Mouse (Mus musculus) liver, adult 2 months (tissue): Measurements from ENCODE around the gene Ugt1a10. TPM values are rescaled to one million over a fixed set of nuclear protein-coding genes. Genes with fewer than 3 reads are reported as not detected.

Experiments
- DNase-seq: peaks from one replicate; pipeline ENCODE4 v3.0.0-alpha.2; 2011; ENCODE audit warnings: low read depth, low spot score; ENCODE audit errors: extremely low read depth
- H3K27ac ChIP-seq: fragments of 200-500 bp; replicated peaks from 2 replicates; pipeline ENCODE4 v1.5.1; 2012; ENCODE audit warnings: low read depth, mild to moderate bottlenecking, control low read depth, inconsistent platforms, low read length; ENCODE audit not compliant: insufficient read depth
- H3K27me3 ChIP-seq: fragments of 200-500 bp; 2 replicates; pipeline ENCODE4 v1.6.1; 2012; ENCODE audit warnings: mild to moderate bottlenecking, moderate library complexity, low read length, inconsistent platforms; ENCODE audit not compliant: control insufficient read depth, insufficient read depth
- H3K36me3 ChIP-seq: fragments of 200-500 bp; 2 replicates; pipeline ENCODE4 v1.6.1; 2012; ENCODE audit warnings: low read length, inconsistent platforms; ENCODE audit not compliant: control insufficient read depth, insufficient read depth
- H3K4me1 ChIP-seq: fragments of 200-500 bp; 2 replicates; pipeline ENCODE4 v1.6.1; 2011; ENCODE audit warnings: low read length; ENCODE audit not compliant: control insufficient read depth, insufficient read depth
- H3K4me3 ChIP-seq: fragments of 200-500 bp; 2 replicates; pipeline ENCODE4 v1.5.1; 2011; ENCODE audit warnings: low read depth, mild to moderate bottlenecking, control low read depth, low read length, moderate library complexity; ENCODE audit not compliant: insufficient read depth
- H3K79me2 ChIP-seq: fragments of 200-500 bp; 2 replicates; pipeline ENCODE4 v1.6.1; 2012; ENCODE audit warnings: inconsistent platforms, mild to moderate bottlenecking, low read length, moderate library complexity; ENCODE audit not compliant: control insufficient read depth, insufficient read depth
- H3K9ac ChIP-seq: fragments of 200-500 bp; 2 replicates; pipeline ENCODE4 v1.6.1; 2012; ENCODE audit warnings: low read depth, mild to moderate bottlenecking, control low read depth, inconsistent platforms, low read length
- CTCF ChIP-seq: fragments of 200-500 bp; IDR thresholded peaks from 2 replicates; pipeline ENCODE4 v1.5.1; 2011; ENCODE audit warnings: low read depth, low read length, control low read depth
- POLR2A ChIP-seq: fragments of 200-500 bp; IDR thresholded peaks from 2 replicates; pipeline ENCODE4 v1.6.1; 2011; ENCODE audit warnings: low read length, control low read depth; ENCODE audit not compliant: insufficient read depth; ENCODE audit errors: extremely low read depth
- WGBS: fragments of 180-500 bp; shearing (Covaris S2); methylation state at CpG from one replicate; pipeline ENCODE4 v1.1.7; 2018; 5-methylcytosine and 5-hydroxymethylcytosine counted together
- polyA plus RNA-seq: library from polyadenylated mRNA; depleted of rRNA; stranded (reverse); fragments of >200 nt; gene quantifications from 2 replicates; pipeline ENCODE4 v1.2.3, GENCODE M21; 2012
- total RNA-seq: library from RNA; depleted of rRNA; stranded (reverse); fragments of >200 nt; gene quantifications from 2 replicates; pipeline ENCODE4 v1.2.3, GENCODE M21; 2014

Gene Ugt1a10
- total and polyA plus RNA-seq, 2 experiments, result 1.2 to 6.4 TPM

GRCm38 (mm10) chr1:88255466-88255857 is 200.3 kb downstream of the Ugt1a10 start:
- peaks cover 25% of the 10 kb centered on the region for H3K4me1 ChIP-seq
- no peak for DNase-seq
- WGBS, result 61% methylated on average over 2 of the region's 2 CpGs
- TF ChIP-seq POLR2A (no peak), CTCF (no peak)
- H3K4me3 ChIP-seq, result no peak overlapping the region
- no peak overlapping the region for H3K9ac ChIP-seq
- no peaks in the 10 kb centered on the region for H3K36me3 ChIP-seq
- no peaks in the 10 kb centered on the region for H3K27me3 ChIP-seq
- no peaks in the 10 kb centered on the region for H3K79me2 ChIP-seq
- H3K27ac ChIP-seq, result no peak overlapping the region

GRCm38 (mm10) chr1:88255989-88256754 is 201.0 kb downstream of the Ugt1a10 start:
- no peak overlapping the region for H3K9ac ChIP-seq
- no peaks in the 10 kb centered on the region for H3K79me2 ChIP-seq
- TF ChIP-seq CTCF, result no peak
- TF ChIP-seq POLR2A, result no peak
- peaks cover 30% of the 10 kb centered on the region for H3K4me1 ChIP-seq
- DNase-seq, result no peak
- H3K4me3 ChIP-seq, result no peak overlapping the region
- no peaks in the 10 kb centered on the region for H3K36me3 ChIP-seq
- no peak overlapping the region for H3K27ac ChIP-seq
- 82% methylated on average over 13 of the region's 13 CpGs for WGBS
- no peaks in the 10 kb centered on the region for H3K27me3 ChIP-seq

DNA sequence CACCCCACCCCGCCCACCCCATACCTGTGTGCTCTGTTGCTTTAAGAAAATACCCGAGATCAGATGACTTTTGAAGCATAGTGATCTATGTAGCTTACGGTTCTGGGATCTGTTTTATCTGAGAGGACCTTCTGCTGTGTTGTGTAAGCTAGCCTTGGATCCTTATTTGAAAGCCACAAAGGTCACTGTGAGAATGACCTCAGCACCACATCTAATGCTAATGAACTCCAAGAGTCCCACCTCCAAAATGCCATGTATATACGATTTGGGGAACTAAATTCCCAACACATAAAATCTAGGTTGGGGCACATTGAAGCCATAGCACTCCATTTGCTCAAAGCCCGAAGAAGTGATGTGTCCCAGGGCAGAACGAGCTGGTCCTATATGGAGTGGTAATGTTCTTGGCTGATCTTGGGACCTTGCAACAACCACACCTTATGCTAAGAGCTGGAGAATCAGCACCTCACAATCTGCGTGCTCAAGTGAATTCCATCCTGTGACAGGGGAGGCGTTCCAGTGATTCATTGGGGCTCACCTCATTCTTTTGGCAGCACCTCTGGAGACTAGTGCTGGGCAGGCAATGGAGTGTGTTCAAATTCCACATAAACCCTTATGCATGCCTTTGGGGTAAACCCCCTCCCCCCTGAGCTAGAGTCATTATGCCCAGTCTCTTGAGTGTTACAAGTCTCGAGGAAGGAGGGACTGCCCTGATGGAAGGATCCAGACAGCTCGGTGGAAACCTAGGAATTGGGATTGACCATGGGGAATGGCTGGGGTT is 201.9 kb downstream of the Ugt1a10 start:
- H3K79me2 ChIP-seq, result no peaks in the 10 kb centered on the region
- no peak overlapping the region for H3K9ac ChIP-seq
- peak; percentile 88 for DNase-seq
- H3K36me3 ChIP-seq, result no peaks in the 10 kb centered on the region
- WGBS, result 67% methylated on average over 10 of the region's 10 CpGs
- no peak overlapping the region for H3K27ac ChIP-seq
- H3K4me3 ChIP-seq, result no peak overlapping the region
- no peak for TF ChIP-seq CTCF
- no peak for TF ChIP-seq POLR2A
- no peaks in the 10 kb centered on the region for H3K27me3 ChIP-seq
- peaks cover 30% of the 10 kb centered on the region for H3K4me1 ChIP-seq

- 89% methylated on average over 6 of the region's 6 CpGs for WGBS
- Histone ChIP-seq H3K36me3 (peaks cover 2% of the 10 kb centered on the region; the same call in 1 of the 2 replicates), H3K79me2 (no peaks in the 10 kb centered on the region), H3K9ac (no peak overlapping the region), H3K4me3 (no peak overlapping the region), H3K27ac (no peak overlapping the region), H3K27me3 (no peaks in the 10 kb centered on the region), H3K4me1 (peaks cover 29% of the 10 kb centered on the region)
- no peak for DNase-seq
- TF ChIP-seq POLR2A, result no peak
- TF ChIP-seq CTCF, result no peak
These were observed 202.5 kb downstream of the Ugt1a10 start for GRCm38 (mm10) chr1:88257681-88258080.

DNA sequence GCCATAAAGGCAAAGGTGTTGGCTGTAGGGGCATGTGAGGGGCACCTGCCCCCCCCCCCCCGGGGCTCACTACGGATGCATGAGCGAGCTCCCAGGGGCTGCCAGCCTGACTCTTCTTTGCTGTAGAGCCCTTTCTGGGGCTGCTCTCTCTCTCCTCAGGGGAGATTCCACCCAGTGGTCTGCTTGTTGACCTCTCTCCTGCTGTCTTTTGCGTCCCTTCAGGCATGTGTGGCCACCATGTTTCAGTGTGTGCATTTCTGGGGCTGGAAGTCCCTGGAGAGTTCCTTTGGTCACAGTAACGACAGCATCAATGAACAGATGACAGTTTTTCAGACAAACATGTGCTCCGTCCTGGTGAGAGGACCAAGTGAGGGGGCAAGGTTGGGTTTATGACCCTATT is 203.2 kb downstream of the Ugt1a10 start:
- H3K9ac ChIP-seq, result no peak overlapping the region
- DNase-seq, result no peak
- H3K27ac ChIP-seq, result no peak overlapping the region
- no peak overlapping the region for H3K4me3 ChIP-seq
- H3K79me2 ChIP-seq, result no peaks in the 10 kb centered on the region
- WGBS, result 77% methylated on average over 6 of the region's 6 CpGs
- TF ChIP-seq CTCF, result no peak
- TF ChIP-seq POLR2A, result no peak
- H3K36me3 ChIP-seq, result peaks cover 6% of the 10 kb centered on the region; the same call in 1 of the 2 replicates
- H3K4me1 ChIP-seq, result peaks cover 22% of the 10 kb centered on the region
- H3K27me3 ChIP-seq, result no peaks in the 10 kb centered on the region
